Mouse (Mus musculus) heart, embryonic 11.5 days (tissue): ENCODE data around the gene Nol3. TPM values are rescaled to one million over a fixed set of nuclear protein-coding genes. Genes with fewer than 3 reads are reported as not detected.
"Not testable (repeated sequence)": the region's sequence is repeated elsewhere in the genome, so short reads cannot be mapped to it uniquely, and the experiment has no call there.

ENCODE experiments used
- ATAC-seq: fragments of 200-750 bp; cut with Nextera tagmentation; replicated peaks from 2 replicates; pipeline ENCODE4 v1.8.0; 2017; ENCODE audit warnings: moderate library complexity; ENCODE audit not compliant: insufficient number of reproducible peaks, low FRiP score, low TSS enrichment
- H3K27ac ChIP-seq: fragments of 300-500 bp; sonication (generic); 2 replicates; pipeline ENCODE4 v1.5.1; 2014; ENCODE audit warnings: mild to moderate bottlenecking, low read depth, low read length
- H3K27me3 ChIP-seq: fragments of 300-500 bp; sonication (generic); 2 replicates; pipeline ENCODE4 v1.6.1; 2014; ENCODE audit warnings: mild to moderate bottlenecking, low read length, mixed read lengths; ENCODE audit not compliant: control insufficient read depth, insufficient read depth
- H3K36me3 ChIP-seq: fragments of 300-500 bp; sonication (generic); 2 replicates; pipeline ENCODE4 v1.6.1; 2014; ENCODE audit warnings: mild to moderate bottlenecking, low read length, moderate library complexity, mixed read lengths; ENCODE audit not compliant: control insufficient read depth, insufficient read depth
- H3K4me1 ChIP-seq: fragments of 300-500 bp; sonication (generic); 2 replicates; pipeline ENCODE4 v1.6.1; 2014; ENCODE audit warnings: low read length; ENCODE audit not compliant: control insufficient read depth, insufficient read depth
- H3K4me2 ChIP-seq: fragments of 300-500 bp; sonication (generic); 2 replicates; pipeline ENCODE4 v1.6.1; 2014; ENCODE audit warnings: mild to moderate bottlenecking, moderate library complexity
- H3K4me3 ChIP-seq: fragments of 300-500 bp; sonication (generic); 2 replicates; pipeline ENCODE4 v1.5.1; 2014; ENCODE audit warnings: low read depth, low read length
- H3K9ac ChIP-seq: fragments of 300-500 bp; sonication (generic); 2 replicates; pipeline ENCODE4 v1.6.1; 2014; ENCODE audit warnings: mild to moderate bottlenecking, low read depth, low read length, moderate library complexity
- H3K9me3 ChIP-seq: fragments of 300-500 bp; sonication (generic); replicated peaks from 2 replicates; pipeline ENCODE4 v1.6.1; 2016; ENCODE audit warnings: low read length; ENCODE audit not compliant: control insufficient read depth
- WGBS: fragments of 180-500 bp; shearing (Covaris S2); extraction: QIAGEN DNeasy Blood & Tissue Kit; methylation state at CpG from one replicate; pipeline ENCODE4 v1.1.7; 2014; ENCODE audit not compliant: insufficient replicate concordance; 5-methylcytosine and 5-hydroxymethylcytosine counted together
- polyA plus RNA-seq: library from polyadenylated mRNA; unstranded; fragments of >200 nt; fragmentation: Nextera tagmentation; extraction: Ambion mirVana; gene quantifications from 2 replicates; pipeline ENCODE4 v1.2.1, GENCODE M21; 2014

Nol3 gene
- polyA plus RNA-seq, 1 experiment from 2014 or later, result 1.8 TPM

- H3K4me3 ChIP-seq, result peak overlapping the region; percentile 51; the same call in 1 of the 2 replicates
- H3K9me3 ChIP-seq, result no peaks in the 10 kb centered on the region
- no peak overlapping the region for H3K9ac ChIP-seq
- H3K4me1 ChIP-seq, result peaks cover 20% of the 10 kb centered on the region
- H3K36me3 ChIP-seq, result no peaks in the 10 kb centered on the region
- 11% methylated on average over 31 of the region's 31 CpGs for WGBS
- H3K27ac ChIP-seq, result no peak overlapping the region
- peak overlapping the region; percentile 92 for H3K4me2 ChIP-seq
- no peak for ATAC-seq
- peaks cover 16% of the 10 kb centered on the region for H3K27me3 ChIP-seq
Observed at GRCm38 (mm10) chr8:105290554-105291314, 14.8 kb downstream of the Nol3 start.

GRCm38 (mm10) chr8:105291364-105291763, 15.4 kb downstream of the Nol3 start:
- Histone ChIP-seq H3K27me3 (peaks cover 16% of the 10 kb centered on the region), H3K4me1 (peaks cover 20% of the 10 kb centered on the region)
- not testable (repeated sequence) for H3K9me3 ChIP-seq, H3K4me3 ChIP-seq, H3K36me3 ChIP-seq, H3K27ac ChIP-seq, ATAC-seq, H3K4me2 ChIP-seq, H3K9ac ChIP-seq
- 75% methylated on average over 8 of the region's 8 CpGs for WGBS

DNA sequence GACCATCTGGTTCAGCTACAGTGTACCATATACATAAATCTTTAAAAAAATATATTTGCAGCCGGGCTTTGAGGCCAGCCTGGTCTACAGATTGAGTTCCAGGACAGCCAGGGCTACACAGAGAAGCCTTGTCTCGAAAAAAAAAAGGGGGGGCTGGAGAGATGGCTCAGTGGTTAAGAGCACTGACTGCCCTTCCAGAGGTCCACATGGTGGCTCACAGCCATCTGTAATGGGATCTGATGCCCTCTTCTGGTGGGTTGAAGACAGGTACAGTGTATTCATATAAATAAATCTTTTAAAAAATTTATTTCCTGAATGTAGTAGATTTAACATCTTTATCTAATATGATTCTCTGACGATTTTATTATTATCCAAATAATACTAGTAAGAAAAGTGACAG, 15.9 kb downstream of the Nol3 start:
- peaks cover 23% of the 10 kb centered on the region for H3K4me1 ChIP-seq
- not testable (repeated sequence) for H3K9me3 ChIP-seq, H3K36me3 ChIP-seq, H3K27ac ChIP-seq, ATAC-seq, H3K4me2 ChIP-seq, H3K9ac ChIP-seq, H3K4me3 ChIP-seq
- WGBS, result 62% methylated on average over 3 of the region's 3 CpGs
- peaks cover 16% of the 10 kb centered on the region for H3K27me3 ChIP-seq

- Histone ChIP-seq H3K4me1 (peaks cover 26% of the 10 kb centered on the region), H3K9ac (no peak overlapping the region), H3K4me2 (no peak overlapping the region), H3K27me3 (peaks cover 16% of the 10 kb centered on the region), H3K9me3 (no peaks in the 10 kb centered on the region), H3K36me3 (no peaks in the 10 kb centered on the region), H3K4me3 (no peak overlapping the region), H3K27ac (no peak overlapping the region)
- no peak for ATAC-seq
- WGBS, result 68% methylated on average over 7 of the region's 7 CpGs
Observed at GRCm38 (mm10) chr8:105292471-105292870, 16.5 kb downstream of the Nol3 start.

DNA sequence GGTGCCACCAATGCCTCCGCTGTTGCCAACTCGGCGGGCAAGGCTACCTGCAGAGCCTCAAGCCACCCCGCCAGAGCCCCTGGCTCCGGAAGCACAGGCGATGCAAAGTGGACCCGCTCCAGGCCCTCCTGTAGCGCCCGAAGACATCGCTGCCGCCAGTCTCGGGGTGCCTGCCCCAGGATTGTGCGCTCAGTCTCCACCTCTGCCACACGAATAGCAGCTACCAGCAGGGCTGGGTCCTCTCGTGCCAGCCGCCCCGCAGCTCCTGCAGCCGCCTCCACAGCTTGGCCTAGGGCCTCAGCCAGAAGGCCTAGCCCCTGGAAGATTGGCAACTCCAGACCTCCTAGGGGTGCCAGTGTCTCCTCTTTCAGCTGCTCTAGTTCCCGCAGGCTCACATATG, 17.5 kb downstream of the Nol3 start:
- Histone ChIP-seq H3K27me3 (peaks cover 16% of the 10 kb centered on the region), H3K4me1 (peaks cover 26% of the 10 kb centered on the region), H3K9me3 (no peaks in the 10 kb centered on the region), H3K4me3 (no peak overlapping the region), H3K4me2 (no peak overlapping the region), H3K27ac (no peak overlapping the region), H3K36me3 (no peaks in the 10 kb centered on the region), H3K9ac (no peak overlapping the region)
- ATAC-seq, result no peak
- 48% methylated on average over 19 of the region's 19 CpGs for WGBS

DNA sequence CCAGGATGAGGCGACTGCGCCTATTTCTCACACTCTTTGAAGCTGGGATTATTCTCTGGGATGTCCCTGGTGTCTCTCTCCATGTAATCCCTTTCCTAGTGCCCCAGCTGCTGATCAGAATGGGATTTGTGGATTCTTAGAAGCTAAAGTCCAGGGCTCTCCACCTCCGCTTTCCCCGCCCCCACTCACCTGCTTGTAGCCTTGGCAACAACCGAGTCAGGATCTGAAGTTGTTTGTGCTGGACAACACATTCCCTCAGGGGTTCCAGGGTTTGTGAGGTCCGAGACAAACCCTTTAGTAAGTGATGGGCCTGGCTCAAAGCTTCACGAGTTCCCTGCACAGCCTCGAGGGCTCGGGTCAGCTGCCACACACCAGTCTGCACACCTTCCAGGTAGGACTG, 18.8 kb downstream of the Nol3 start:
- no peaks in the 10 kb centered on the region for H3K9me3 ChIP-seq
- no peak overlapping the region; the same call in 1 of the 2 replicates for H3K27ac ChIP-seq
- peaks cover 15% of the 10 kb centered on the region for H3K27me3 ChIP-seq
- H3K36me3 ChIP-seq, result peaks cover 6% of the 10 kb centered on the region; the same call in 1 of the 2 replicates
- no peak overlapping the region for H3K9ac ChIP-seq
- ATAC-seq, result no peak
- WGBS, result 64% methylated on average over 9 of the region's 9 CpGs
- peak overlapping the region; percentile 28 for H3K4me2 ChIP-seq
- H3K4me3 ChIP-seq, result no peak overlapping the region
- peaks cover 24% of the 10 kb centered on the region for H3K4me1 ChIP-seq

- Histone ChIP-seq H3K4me1 (peaks cover 20% of the 10 kb centered on the region), H3K4me3 (peak overlapping the region; percentile 20), H3K27me3 (peaks cover 11% of the 10 kb centered on the region), H3K27ac (peak overlapping the region; percentile 2; the same call in 1 of the 2 replicates), H3K9ac (peak overlapping the region; percentile 44; the same call in 1 of the 2 replicates), H3K36me3 (peaks cover 10% of the 10 kb centered on the region), H3K4me2 (peak overlapping the region; percentile 28), H3K9me3 (no peaks in the 10 kb centered on the region)
- WGBS, result 60% methylated on average over 11 of the region's 11 CpGs
- no peak for ATAC-seq
Observed at GRCm38 (mm10) chr8:105295256-105295655, 19.3 kb downstream of the Nol3 start.

DNA sequence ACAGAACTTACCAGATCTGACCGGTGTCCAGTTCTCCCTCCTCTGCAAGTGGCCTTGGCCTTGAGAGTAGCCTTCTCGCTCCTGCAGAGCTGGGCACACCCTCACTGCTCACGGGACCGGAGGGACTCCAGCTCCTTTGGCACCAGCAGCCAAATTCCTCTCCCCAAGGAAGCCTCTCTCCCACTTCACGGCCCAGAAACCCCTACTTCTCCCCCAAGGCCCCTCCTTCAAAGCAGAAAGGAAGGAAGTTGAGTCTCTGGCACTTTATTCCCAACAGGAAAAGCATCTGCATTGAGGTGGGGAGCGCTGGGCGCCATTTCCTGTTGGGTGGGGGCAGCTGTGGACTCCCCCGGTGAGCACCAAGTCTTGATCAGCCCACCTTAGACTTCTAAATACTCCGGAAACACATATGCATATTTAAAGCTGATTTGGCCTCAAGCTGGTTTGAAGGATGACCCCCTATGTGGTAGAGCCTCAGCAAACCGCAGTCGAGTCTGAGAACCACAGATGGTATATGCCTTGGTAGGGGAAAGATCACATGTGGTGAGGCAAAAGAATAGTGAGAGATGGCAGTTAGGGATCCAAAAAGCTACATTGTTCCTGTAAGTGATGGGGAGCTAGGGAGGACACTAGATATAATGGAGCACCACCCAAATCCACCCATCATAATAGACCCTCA, 20.1 kb downstream of the Nol3 start, which contains the start of gene Exoc3l:
Gene Exoc3l (minus strand): TSS at position 207 of the 679 bp plus-strand sequence.
- no peak for ATAC-seq
- H3K9me3 ChIP-seq, result no peaks in the 10 kb centered on the region
- H3K4me3 ChIP-seq, result peak within 1 kb of the TSS; percentile 96
- peak within 1 kb of the TSS; percentile 96 for H3K9ac ChIP-seq
- whole genome bisulfite sequencing, result 45% methylated on average over 11 of the region's 11 CpGs
- H3K36me3 ChIP-seq, result peaks cover 18% of the 10 kb centered on the region
- H3K27ac ChIP-seq, result peak within 1 kb of the TSS; percentile 2; the same call in 1 of the 2 replicates
- peaks cover 5% of the 10 kb centered on the region; the same call in 1 of the 2 replicates for H3K27me3 ChIP-seq
- H3K4me2 ChIP-seq, result peak within 1 kb of the TSS; percentile 83
- peaks cover 13% of the 10 kb centered on the region for H3K4me1 ChIP-seq
